8 mouse cellular contexts compared by ENCODE assay signal in genomic region chr9:119962987-119963667, GRCm38 (mm10). TPM values are rescaled to one million over a fixed set of nuclear protein-coding genes. Genes with fewer than 3 reads are reported as not detected.
DNase-seq lines count a peak whose midpoint lies in the region; TF ChIP-seq lines count a peak whose summit lies in the region.

No protein-coding gene starts in this region.

- TF ChIP-seq POLR2A in spleen, adult 2 months (IDR thresholded peaks at IDR 0.05; ENCODE audit: low read depth, low read length), result no peak

- H3K4me1 ChIP-seq in spleen, adult 2 months (ENCODE audit: control insufficient read depth, insufficient read depth, insufficient read length), result peaks cover 2% of the 10 kb centered on the region; the same call in 1 of the 2 replicates

- H3K27me3 ChIP-seq in spleen, adult 2 months (ENCODE audit: control insufficient read depth, insufficient read depth, low read length), result no peaks in the 10 kb centered on the region

- WGBS in spleen, adult 2 months, result 31% methylated on average over 21 of the region's 21 CpGs

- DNase-seq in urinary bladder, adult 18-20 months (ENCODE audit: low spot score in 2 of 2), result peak; percentile 62 to 63
- DNase-seq in urinary bladder, postnatal 10 days (ENCODE audit: low spot score), result no peak
- DNase-seq in embryo, embryonic 10 days (ENCODE audit: low spot score), result peak; percentile 92
- peak; percentile 59 to 75 for DNase-seq in heart, adult 9 months (ENCODE audit: low spot score in 2 of 2)
- peak; percentile 72 to 77 for DNase-seq in kidney, adult 8-10 months
- DNase-seq in lung, postnatal 10 days, result peak; percentile 88
- DNase-seq in spleen, adult 2 months (ENCODE audit: low read depth in 1 of 2, low spot score in 2 of 2), result peak; percentile 67 to 79
- DNase-seq in right cerebral cortex, postnatal 25 days, result no peak

- H3K4me3 ChIP-seq in spleen, adult 2 months (ENCODE audit: extremely low read depth, insufficient read depth, insufficient read length), result no peak overlapping the region

- H3K36me3 ChIP-seq in spleen, adult 2 months (ENCODE audit: control insufficient read depth, insufficient read depth, low read length), result no peaks in the 10 kb centered on the region

- H3K27ac ChIP-seq in spleen, adult 2 months (ENCODE audit: insufficient read depth, low read length), result no peak overlapping the region

- peak; percentile 95 for TF ChIP-seq CTCF in spleen, adult 2 months (IDR thresholded peaks at IDR 0.05; ENCODE audit: extremely low read depth, insufficient read depth, insufficient read length, insufficient replicate concordance)

RNA-seq across cellular contexts. Expression of gene Csrnp1, which starts 21.3 kb away (rescaled TPM):
- 50.5 and 78.5 TPM in 2 replicates for polyA plus RNA-seq in spleen, adult 2 months (2012; rRNA removed)

RNA-seq across cellular contexts. Expression of gene Ttc21a, which starts 25.7 kb away (rescaled TPM):
- 0.04 and 0.15 TPM in 2 replicates for polyA plus RNA-seq in spleen, adult 2 months (2012; rRNA removed)

RNA-seq across cellular contexts. Expression of gene Gorasp1, which starts 25.8 kb away (rescaled TPM):
- 6.6 and 7.6 TPM in 2 replicates for polyA plus RNA-seq in spleen, adult 2 months (2012; rRNA removed)

Comparison
In these comparisons a context has a peak if more than half of its experiments do, and no peak if none do; other contexts are left out.
1. DNase-seq: peak in urinary bladder, adult 18-20 months (2 of 2), embryo, embryonic 10 days (single experiment), heart, adult 9 months (2 of 2), kidney, adult 8-10 months (2 of 2), lung, postnatal 10 days (single experiment) and spleen, adult 2 months (2 of 2); none in urinary bladder, postnatal 10 days (single experiment) and right cerebral cortex, postnatal 25 days (single experiment).